Mouse (Mus musculus) kidney, adult 2 months (tissue): Measurements from ENCODE around the gene Gm26897.

Experiments used
- CTCF ChIP-seq: fragments of 200-500 bp; conservative IDR thresholded peaks from 2 replicates; pipeline ENCODE4 v1.5.1; 2011; ENCODE audit warnings: low read depth, mild to moderate bottlenecking, control low read depth, low read length, moderate library complexity, mixed read lengths; ENCODE audit not compliant: insufficient read depth, insufficient read length
- POLR2A ChIP-seq: fragments of 200-500 bp; IDR thresholded peaks from one replicate; pipeline ENCODE4 v1.6.1; 2011; ENCODE audit warnings: low read depth, low read length, control low read depth

- no peak for TF ChIP-seq CTCF
- no peak for TF ChIP-seq POLR2A
These were observed 14.7 kb upstream of the Gm26897 start for GRCm38 (mm10) chr5:111719018-111719417.
